Mouse (Mus musculus) midbrain, postnatal 0 days (tissue): ENCODE measurements around the gene Rnf214. TPM values are rescaled to one million over a fixed set of nuclear protein-coding genes. Genes with fewer than 3 reads are reported as not detected.

Experiments used
- ATAC-seq: fragments of 200-750 bp; cut with Nextera tagmentation; 2 replicates; pipeline ENCODE4 v1.8.0; 2017; ENCODE audit warnings: moderate number of reproducible peaks, mild to moderate bottlenecking, moderate TSS enrichment, moderate library complexity; ENCODE audit not compliant: low FRiP score
- DNase-seq: peaks from one replicate; pipeline ENCODE4 v3.0.0-alpha.2; 2015; ENCODE audit warnings: low spot score
- H3K27ac ChIP-seq: fragments of 300-500 bp; sonication (generic); 2 replicates; pipeline ENCODE4 v1.5.1; 2014; ENCODE audit warnings: low read depth, mild to moderate bottlenecking, low read length, mixed read lengths
- H3K27me3 ChIP-seq: fragments of 300-500 bp; sonication (generic); 2 replicates; pipeline ENCODE4 v1.6.1; 2014; ENCODE audit warnings: low read length, control low read depth, mixed read lengths; ENCODE audit not compliant: insufficient read depth
- H3K36me3 ChIP-seq: fragments of 300-500 bp; sonication (generic); 2 replicates; pipeline ENCODE4 v1.6.1; 2014; ENCODE audit warnings: low read length, control low read depth, mixed read lengths; ENCODE audit not compliant: insufficient read depth
- H3K4me1 ChIP-seq: fragments of 300-500 bp; sonication (generic); 2 replicates; pipeline ENCODE4 v1.6.1; 2014; ENCODE audit warnings: mild to moderate bottlenecking, control low read depth, antibody characterized with exemption, low read length, mixed read lengths; ENCODE audit not compliant: insufficient read depth
- H3K4me2 ChIP-seq: fragments of 300-500 bp; sonication (generic); 2 replicates; pipeline ENCODE4 v1.6.1; 2014; ENCODE audit warnings: low read depth, mild to moderate bottlenecking, low read length, mixed read lengths; ENCODE audit not compliant: poor library complexity, severe bottlenecking
- H3K4me3 ChIP-seq: fragments of 300-500 bp; sonication (generic); 2 replicates; pipeline ENCODE4 v1.5.1; 2014; ENCODE audit warnings: low read depth, mild to moderate bottlenecking, low read length, moderate library complexity
- H3K9ac ChIP-seq: fragments of 300-500 bp; sonication (generic); replicated peaks from 2 replicates; pipeline ENCODE4 v1.6.1; 2014; ENCODE audit warnings: mild to moderate bottlenecking, low read length, moderate library complexity, mixed read lengths; ENCODE audit not compliant: poor library complexity, severe bottlenecking
- H3K9me3 ChIP-seq: fragments of 300-500 bp; sonication (generic); 2 replicates; pipeline ENCODE4 v1.6.1; 2016; ENCODE audit warnings: low read length, control low read depth
- CTCF ChIP-seq: IDR thresholded peaks from 2 replicates; pipeline ENCODE4 v1.5.1; 2016; ENCODE audit warnings: antibody characterized with exemption, mild to moderate bottlenecking
- WGBS: fragments of 180-500 bp; shearing (Covaris S2); extraction: QIAGEN DNeasy Blood & Tissue Kit; methylation state at CpG from one replicate; pipeline ENCODE4 v1.1.7; 2014; 5-methylcytosine and 5-hydroxymethylcytosine counted together
- microRNA-seq: library from miRNA; unstranded; fragments of <30 nt; microRNA quantifications from one replicate; pipeline ENCODE4, GENCODE M21; 2016; ENCODE audit warnings: borderline number of aligned reads
- polyA plus RNA-seq: library from polyadenylated mRNA; unstranded; fragments of >200 nt; fragmentation: Nextera tagmentation; extraction: Ambion mirVana; gene quantifications from 2 replicates; pipeline ENCODE4 v1.2.1, GENCODE M21; 2015
- total RNA-seq: library from RNA; depleted of rRNA; stranded (reverse); fragments of >200 nt; gene quantifications from 2 replicates; pipeline ENCODE4 v1.2.3, GENCODE M21; 2014; rRNA removed

Rnf214 gene
- total and polyA plus RNA-seq, 2 experiments from 2014 or later, result 53.4 to 84.6 TPM

DNA sequence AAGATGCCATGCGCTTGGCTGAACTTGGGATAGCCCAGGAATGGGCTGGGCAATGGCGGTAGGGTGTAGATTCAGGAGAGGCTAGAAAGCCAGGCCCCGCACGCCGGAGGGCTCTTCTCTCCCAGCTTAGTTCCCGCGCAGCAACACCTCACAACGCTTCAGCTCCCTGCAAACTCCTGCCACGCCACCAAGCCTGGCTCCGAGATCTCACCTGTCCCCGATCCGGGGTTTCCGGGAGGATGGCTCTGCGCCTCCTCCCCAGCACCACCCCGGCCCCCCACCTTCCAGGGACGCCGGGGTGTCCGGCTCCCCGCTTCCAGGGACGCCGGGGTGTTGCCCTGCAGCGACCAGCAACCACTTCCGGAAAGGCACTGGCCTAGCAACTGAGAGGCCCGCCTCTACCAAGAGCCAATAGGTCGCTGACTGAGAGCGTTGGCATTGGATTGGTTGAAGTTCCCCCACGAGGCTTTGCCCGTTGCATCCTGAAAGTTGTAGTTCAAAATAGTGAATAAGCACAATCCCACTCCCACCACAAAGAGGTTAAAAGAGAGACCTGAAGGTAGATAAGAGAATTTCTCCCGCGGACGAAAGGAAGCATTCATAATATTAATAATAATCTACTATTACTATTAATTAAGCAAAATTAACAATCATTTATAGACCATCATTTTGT lies 78.3 kb downstream of the Rnf214 start, which contains the start of gene Cep164:
TSS of gene Cep164 (minus strand) at position 401 of the 673 bp plus-strand sequence.
- ATAC-seq (peak; percentile 94), DNase-seq (peak; percentile 98)
- Histone ChIP-seq H3K9me3 (no peaks in the 10 kb centered on the region), H3K36me3 (no peaks in the 10 kb centered on the region), H3K9ac (peak within 1 kb of the TSS; percentile 63), H3K4me1 (no peaks in the 10 kb centered on the region; the same call in 1 of the 2 replicates), H3K27me3 (no peaks in the 10 kb centered on the region), H3K4me3 (peak within 1 kb of the TSS; percentile 78), H3K4me2 (peak within 1 kb of the TSS; percentile 86), H3K27ac (peak within 1 kb of the TSS; percentile 71)
- no peak for TF ChIP-seq CTCF
- WGBS, result under 1% methylated on average over 31 of the region's 31 CpGs

DNA sequence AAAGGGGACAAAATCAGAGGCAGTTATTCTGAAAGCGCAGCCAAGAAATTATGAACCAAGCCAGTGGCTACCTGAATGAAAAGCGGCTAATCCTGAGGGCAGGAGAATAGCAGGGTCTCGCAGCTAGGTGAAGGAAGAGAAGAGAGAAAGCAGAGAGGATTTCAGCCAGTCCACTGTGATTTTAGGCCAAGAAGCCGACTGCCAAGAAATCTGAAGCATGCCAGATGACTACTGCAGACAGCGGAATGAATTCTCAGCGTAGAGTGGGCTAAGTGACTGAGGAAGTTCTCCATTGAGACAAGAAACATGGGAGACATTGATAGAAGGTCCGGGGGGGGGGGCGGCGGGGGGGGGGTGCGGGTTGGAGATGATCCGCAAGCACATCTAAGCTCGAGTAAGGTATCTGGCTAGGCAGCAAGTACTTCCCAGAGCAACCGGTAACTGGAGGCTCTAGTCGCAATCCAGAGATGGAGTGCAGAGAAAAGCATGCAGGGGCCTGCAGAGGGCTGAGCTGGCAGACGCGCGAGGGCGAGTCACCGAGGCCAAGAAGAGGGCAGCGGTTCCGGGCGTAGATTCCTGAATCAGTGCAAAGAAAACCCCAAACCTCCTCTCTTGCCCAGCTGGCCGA lies 78.9 kb downstream of the Rnf214 start:
- H3K4me1 ChIP-seq, result no peaks in the 10 kb centered on the region; the same call in 1 of the 2 replicates
- no peaks in the 10 kb centered on the region for H3K27me3 ChIP-seq
- peak overlapping the region; percentile 63 for H3K9ac ChIP-seq
- peak; percentile 20 for DNase-seq
- peak overlapping the region; percentile 71 for H3K27ac ChIP-seq
- no peaks in the 10 kb centered on the region for H3K9me3 ChIP-seq
- no peaks in the 10 kb centered on the region for H3K36me3 ChIP-seq
- peak overlapping the region; percentile 86 for H3K4me2 ChIP-seq
- WGBS, result 4% methylated on average over 20 of the region's 23 CpGs
- ATAC-seq, result peak; percentile 27
- peak overlapping the region; percentile 78 for H3K4me3 ChIP-seq
- TF ChIP-seq CTCF, result no peak

DNA sequence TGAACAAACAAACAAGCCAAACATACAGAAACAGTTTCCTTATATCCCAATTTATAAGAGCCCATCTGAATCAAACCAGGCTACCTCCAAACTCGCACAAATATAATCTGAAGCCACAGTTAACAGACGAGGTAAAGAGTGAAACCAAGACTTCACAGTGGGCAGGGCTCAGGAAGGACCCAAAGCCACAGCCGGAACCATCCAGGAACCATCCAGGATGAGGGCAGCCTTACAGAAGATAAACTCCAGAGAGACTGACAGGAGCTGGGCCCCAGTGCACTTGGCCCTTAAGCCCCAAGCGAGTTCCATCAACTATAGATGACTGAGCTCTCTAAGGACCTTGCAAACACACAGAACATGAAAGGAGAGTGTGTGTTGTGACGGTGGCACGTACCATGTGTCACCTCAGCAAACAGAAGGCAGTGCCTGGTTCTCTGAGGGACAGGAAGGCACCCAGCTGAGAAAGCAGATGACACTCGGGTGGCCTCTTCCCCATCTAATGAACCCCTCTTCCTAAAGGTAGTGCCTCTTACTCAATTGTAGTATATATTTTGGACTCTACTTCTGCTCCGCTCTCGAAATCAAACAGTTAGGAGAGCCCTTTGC lies 88.2 kb downstream of the Rnf214 start:
- Histone ChIP-seq H3K4me2 (no peak overlapping the region), H3K36me3 (0 out of 2 replicates have a peak, but pooled peaks cover 10% of the 10 kb centered on the region), H3K27ac (no peak overlapping the region), H3K9me3 (no peaks in the 10 kb centered on the region), H3K4me3 (no peak overlapping the region), H3K4me1 (no peaks in the 10 kb centered on the region), H3K27me3 (no peaks in the 10 kb centered on the region), H3K9ac (no peak overlapping the region)
- TF ChIP-seq CTCF, result no peak
- WGBS, result 88% methylated on average over 9 of the region's 9 CpGs
- ATAC-seq (no peak), DNase-seq (no peak)

DNA sequence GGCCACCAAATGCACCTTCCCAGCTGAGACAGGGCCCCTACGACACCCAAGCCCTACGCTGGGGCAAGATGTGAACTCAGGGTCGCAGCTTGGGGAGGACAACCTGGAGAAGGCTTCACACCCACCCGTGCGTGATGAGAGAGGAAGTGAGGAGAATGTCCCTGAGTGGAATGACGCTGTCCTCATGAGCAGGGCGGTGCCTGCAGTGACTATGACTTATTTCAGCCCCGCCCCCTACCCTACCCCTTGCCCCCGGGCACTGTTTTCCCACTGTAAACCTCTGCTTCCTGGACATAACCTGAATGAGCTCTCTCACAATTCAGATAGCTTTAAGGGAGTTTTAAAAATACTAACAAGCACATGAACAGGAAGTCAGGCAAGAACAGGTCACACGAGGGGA lies 91.2 kb downstream of the Rnf214 start:
- Histone ChIP-seq H3K27ac (peak overlapping the region; percentile 38; the same call in 1 of the 2 replicates), H3K9ac (no peak overlapping the region), H3K4me1 (no peaks in the 10 kb centered on the region), H3K36me3 (0 out of 2 replicates have a peak, but pooled peaks cover 4% of the 10 kb centered on the region), H3K4me3 (no peak overlapping the region), H3K9me3 (no peaks in the 10 kb centered on the region), H3K4me2 (no peak overlapping the region), H3K27me3 (no peaks in the 10 kb centered on the region)
- 88% methylated on average over 10 of the region's 10 CpGs for WGBS
- DNase-seq, result no peak
- TF ChIP-seq CTCF, result no peak
- no peak for ATAC-seq

GRCm38 (mm10) chr9:45815113-45815512 lies 91.6 kb downstream of the Rnf214 start:
- Histone ChIP-seq H3K4me1 (no peaks in the 10 kb centered on the region), H3K27me3 (no peaks in the 10 kb centered on the region), H3K4me2 (no peak overlapping the region), H3K9ac (no peak overlapping the region), H3K4me3 (no peak overlapping the region), H3K27ac (peak overlapping the region; percentile 38; the same call in 1 of the 2 replicates), H3K9me3 (no peaks in the 10 kb centered on the region), H3K36me3 (0 out of 2 replicates have a peak, but pooled peaks cover 4% of the 10 kb centered on the region)
- no peak for ATAC-seq
- WGBS, result 71% methylated on average over 9 of the region's 9 CpGs
- DNase-seq, result peak; percentile 52
- no peak for TF ChIP-seq CTCF

Small RNAs within 50 kb of the gene (microRNA-seq; reads per million reads assigned to microRNA genes)
- gene Mir7087, result not detected

Other genes starting within 250 kb of the Rnf214 start
- 17.1 and 21.3 TPM in 2 replicates for gene Cep164, start 78.2 kb downstream of the Rnf214 start, total RNA-seq
- gene Cep164, start 78.2 kb downstream of the Rnf214 start, polyA plus RNA-seq, result 12.2 and 17.7 TPM in 2 replicates
- gene Bace1, start 68.3 kb downstream of the Rnf214 start, total RNA-seq, result 60.7 and 77.3 TPM in 2 replicates
- gene Bace1, start 68.3 kb downstream of the Rnf214 start, polyA plus RNA-seq, result 42.0 and 46.4 TPM in 2 replicates
- gene Pcsk7, start 414 bp downstream of the Rnf214 start, total RNA-seq, result 23.2 and 46.8 TPM in 2 replicates
- 18.2 and 20.2 TPM in 2 replicates for gene Pcsk7, start 414 bp downstream of the Rnf214 start, polyA plus RNA-seq
- 5.2 and 5.3 TPM in 2 replicates for gene Tagln, start 29.1 kb upstream of the Rnf214 start, total RNA-seq
- 4.2 and 5.2 TPM in 2 replicates for gene Tagln, start 29.1 kb upstream of the Rnf214 start, polyA plus RNA-seq
- gene Sidt2, start 48.3 kb upstream of the Rnf214 start, total RNA-seq, result 107 and 115 TPM in 2 replicates
- 46.7 and 50.8 TPM in 2 replicates for gene Sidt2, start 48.3 kb upstream of the Rnf214 start, polyA plus RNA-seq
- gene Pafah1b2, start 105.8 kb upstream of the Rnf214 start, total RNA-seq, result 237 and 357 TPM in 2 replicates
- gene Pafah1b2, start 105.8 kb upstream of the Rnf214 start, polyA plus RNA-seq, result 241 and 249 TPM in 2 replicates
- 36.4 and 38.4 TPM in 2 replicates for gene Sik3, start 105.9 kb upstream of the Rnf214 start, total RNA-seq
- 11.2 and 12.5 TPM in 2 replicates for gene Sik3, start 105.9 kb upstream of the Rnf214 start, polyA plus RNA-seq